Mouse (Mus musculus): Measurements from ENCODE around the gene Il5ra. TPM values are rescaled to one million over a fixed set of nuclear protein-coding genes. Genes with fewer than 3 reads are reported as not detected.

Gene Il5ra
- polyA plus RNA-seq, 1 experiment from 2014 or later, result not detected

DNA sequence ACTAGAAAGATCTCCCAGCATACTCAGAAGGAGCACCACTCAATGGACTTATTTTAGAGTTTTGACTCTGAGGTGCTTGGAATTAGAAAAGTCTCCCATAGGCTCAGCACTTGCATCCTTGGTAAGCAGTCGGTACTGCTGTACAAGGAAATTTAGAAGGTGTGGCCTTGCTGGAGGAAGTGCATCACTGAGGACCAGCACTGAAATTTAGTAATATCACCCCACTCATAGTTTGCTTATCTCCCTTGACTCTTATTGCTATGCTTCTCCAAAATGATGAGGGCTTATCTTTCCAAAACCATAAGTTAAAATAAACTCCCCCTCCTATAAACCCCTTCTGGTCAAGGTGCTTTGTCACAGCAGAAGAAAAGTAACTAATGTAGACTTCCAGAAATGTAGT lies 12.6 kb upstream of the Il5ra start:
- Histone ChIP-seq H3K36me3 (ENCODE audit: insufficient read depth, low read length) (no peaks in the 10 kb centered on the region), H3K27me3 (replicated peaks; ENCODE audit: insufficient read depth, low read length) (no peaks in the 10 kb centered on the region), H3K9me3 (ENCODE audit: low read length) (no peaks in the 10 kb centered on the region), H3K4me1 (ENCODE audit: insufficient read depth, low read depth, low read length) (no peaks in the 10 kb centered on the region), H3K9ac (replicated peaks; ENCODE audit: low read depth) (no peak overlapping the region), H3K27ac (ENCODE audit: low read length) (no peak overlapping the region), H3K4me2 (replicated peaks; ENCODE audit: low read depth, low read length) (no peak overlapping the region), H3K4me3 (ENCODE audit: low read depth, low read length) (no peak overlapping the region)
- TF ChIP-seq CTCF (IDR thresholded peaks at IDR 0.05), result no peak
- TF ChIP-seq EP300 (IDR thresholded peaks at IDR 0.05), result no peak
- ATAC-seq (no peak), DNase-seq (ENCODE audit: low spot score) (no peak)
- 52% methylated on average over 1 of the region's 1 CpGs for WGBS

DNA sequence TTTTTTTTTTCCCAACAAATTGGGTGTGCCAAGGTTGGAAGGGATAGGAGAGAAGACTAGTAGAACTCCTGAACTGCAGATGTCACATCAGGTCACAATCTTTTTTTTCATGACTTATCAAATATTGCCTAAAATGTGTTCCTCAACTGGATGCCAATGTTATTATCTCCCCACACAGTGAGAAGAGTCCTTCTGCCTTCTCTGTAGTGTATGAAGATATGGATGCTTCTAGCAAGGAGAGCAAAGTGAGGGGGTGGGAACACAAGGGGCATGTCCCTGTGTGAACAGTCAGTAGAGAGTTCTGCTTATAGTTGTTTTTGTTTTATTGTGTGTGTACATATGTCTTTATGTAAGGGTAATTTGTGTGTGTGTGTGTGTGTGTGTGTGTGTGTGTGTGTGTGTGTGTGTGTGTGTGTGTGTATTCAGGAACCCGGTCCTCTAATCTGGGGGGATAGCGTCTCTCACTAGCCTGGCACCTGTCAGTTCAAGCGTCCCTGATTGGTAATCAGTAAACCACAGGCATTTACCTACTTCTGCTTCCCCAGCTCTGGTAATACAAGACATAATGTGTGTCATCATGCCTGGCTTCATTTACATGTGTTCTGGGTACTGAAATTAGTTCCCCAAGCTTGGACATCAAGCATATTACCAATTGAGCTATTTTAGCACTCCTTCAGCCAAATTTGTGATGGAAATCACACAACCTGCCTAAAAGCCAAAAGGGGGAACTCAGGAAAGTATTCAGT lies 11.8 kb upstream of the Il5ra start:
- no peak overlapping the region for H3K4me3 ChIP-seq (ENCODE audit: low read depth, low read length)
- no peaks in the 10 kb centered on the region for H3K4me1 ChIP-seq (ENCODE audit: insufficient read depth, low read depth, low read length)
- no peak for DNase-seq (ENCODE audit: low spot score)
- H3K4me2 ChIP-seq (replicated peaks; ENCODE audit: low read depth, low read length), result no peak overlapping the region
- H3K27ac ChIP-seq (ENCODE audit: low read length), result no peak overlapping the region
- no peaks in the 10 kb centered on the region for H3K36me3 ChIP-seq (ENCODE audit: insufficient read depth, low read length)
- ATAC-seq, result no peak
- no peaks in the 10 kb centered on the region for H3K9me3 ChIP-seq (ENCODE audit: low read length)
- no peak overlapping the region for H3K9ac ChIP-seq (replicated peaks; ENCODE audit: low read depth)
- no peaks in the 10 kb centered on the region for H3K27me3 ChIP-seq (replicated peaks; ENCODE audit: insufficient read depth, low read length)
- no peak for TF ChIP-seq EP300 (IDR thresholded peaks at IDR 0.05)
- no peak for TF ChIP-seq CTCF (IDR thresholded peaks at IDR 0.05)
- WGBS, result 70% methylated on average over 3 of the region's 3 CpGs

DNA sequence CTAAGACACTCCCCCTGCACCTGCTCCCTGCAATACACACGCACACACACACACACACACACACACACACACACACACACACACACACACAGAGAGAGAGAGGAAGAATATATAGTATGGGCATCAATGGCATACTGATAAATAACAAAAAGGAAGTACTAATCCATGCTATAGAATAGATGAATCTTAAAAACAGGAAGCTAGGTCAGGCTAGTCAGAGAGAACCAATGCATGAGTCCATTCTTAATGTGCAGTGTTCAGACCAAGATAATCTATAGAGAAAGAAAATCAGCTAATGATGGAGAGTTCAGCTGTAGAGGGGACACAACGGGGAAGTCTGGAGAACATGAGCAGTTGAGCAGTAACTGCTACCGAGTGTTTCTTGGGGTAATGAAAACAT lies 9.5 kb upstream of the Il5ra start:
- H3K9me3 ChIP-seq (ENCODE audit: low read length), result no peaks in the 10 kb centered on the region
- no peaks in the 10 kb centered on the region for H3K36me3 ChIP-seq (ENCODE audit: insufficient read depth, low read length)
- no peak overlapping the region for H3K4me2 ChIP-seq (replicated peaks; ENCODE audit: low read depth, low read length)
- TF ChIP-seq EP300 (IDR thresholded peaks at IDR 0.05) (no peak), CTCF (IDR thresholded peaks at IDR 0.05) (no peak)
- H3K9ac ChIP-seq (replicated peaks; ENCODE audit: low read depth), result no peak overlapping the region
- no peak overlapping the region for H3K27ac ChIP-seq (ENCODE audit: low read length)
- DNase-seq (ENCODE audit: low spot score) (no peak), ATAC-seq (no peak)
- H3K4me1 ChIP-seq (ENCODE audit: insufficient read depth, low read depth, low read length), result no peaks in the 10 kb centered on the region
- no peaks in the 10 kb centered on the region for H3K27me3 ChIP-seq (replicated peaks; ENCODE audit: insufficient read depth, low read length)
- no peak overlapping the region for H3K4me3 ChIP-seq (ENCODE audit: low read depth, low read length)
- WGBS, result 73% methylated on average over 3 of the region's 3 CpGs

DNA sequence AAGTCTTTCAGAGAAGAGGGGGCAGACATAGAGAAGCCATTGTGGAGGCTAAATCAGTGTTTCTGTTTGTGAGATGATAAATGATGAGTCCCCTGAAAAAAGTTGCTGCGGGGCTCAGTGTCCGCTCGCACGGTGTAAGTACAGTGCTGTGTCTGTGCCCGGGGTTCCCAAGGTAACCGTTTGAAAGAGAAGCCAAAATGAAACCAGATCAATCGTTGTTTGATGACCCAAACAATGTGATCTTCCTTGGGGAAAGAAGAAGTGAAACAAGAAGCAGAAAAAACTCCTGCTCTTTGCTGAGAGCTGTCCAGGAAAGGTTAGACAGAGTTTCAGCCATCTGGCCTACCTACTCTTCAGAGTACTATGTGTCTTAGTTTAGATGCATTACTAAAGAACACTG lies 1.5 kb upstream of the Il5ra start:
- Histone ChIP-seq H3K9ac (replicated peaks; ENCODE audit: low read depth) (no peak overlapping the region), H3K9me3 (ENCODE audit: low read length) (no peaks in the 10 kb centered on the region), H3K27ac (ENCODE audit: low read length) (no peak overlapping the region), H3K36me3 (ENCODE audit: insufficient read depth, low read length) (no peaks in the 10 kb centered on the region), H3K4me1 (ENCODE audit: insufficient read depth, low read depth, low read length) (no peaks in the 10 kb centered on the region), H3K4me2 (replicated peaks; ENCODE audit: low read depth, low read length) (no peak overlapping the region), H3K27me3 (replicated peaks; ENCODE audit: insufficient read depth, low read length) (no peaks in the 10 kb centered on the region), H3K4me3 (ENCODE audit: low read depth, low read length) (no peak overlapping the region)
- 78% methylated on average over 7 of the region's 7 CpGs for WGBS
- DNase-seq (ENCODE audit: low spot score), result no peak
- ATAC-seq, result no peak
- TF ChIP-seq EP300 (IDR thresholded peaks at IDR 0.05) (no peak), CTCF (IDR thresholded peaks at IDR 0.05) (no peak)

DNA sequence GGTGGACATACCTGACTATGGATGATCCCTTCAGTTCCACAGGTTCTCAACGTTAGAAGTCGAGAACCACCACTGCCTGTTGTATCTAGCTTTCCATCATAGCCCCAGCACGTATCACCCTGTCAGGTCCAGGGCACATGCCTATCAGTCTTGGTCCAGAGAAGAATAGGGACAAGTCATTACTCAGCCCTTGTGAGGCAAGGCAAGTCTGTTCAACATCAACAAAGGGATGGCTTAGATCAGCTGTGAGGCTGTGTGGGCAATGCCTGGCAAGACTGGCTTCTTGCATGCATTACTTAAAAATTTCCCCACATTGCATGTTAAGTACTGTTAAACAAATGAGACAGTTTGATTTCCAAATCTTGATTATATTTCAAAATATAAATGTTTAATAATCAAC lies 1.0 kb downstream of the Il5ra start:
- Histone ChIP-seq H3K36me3 (ENCODE audit: insufficient read depth, low read length) (no peaks in the 10 kb centered on the region), H3K4me3 (ENCODE audit: low read depth, low read length) (no peak overlapping the region), H3K9ac (replicated peaks; ENCODE audit: low read depth) (no peak overlapping the region), H3K4me2 (replicated peaks; ENCODE audit: low read depth, low read length) (no peak overlapping the region), H3K27me3 (replicated peaks; ENCODE audit: insufficient read depth, low read length) (no peaks in the 10 kb centered on the region), H3K27ac (ENCODE audit: low read length) (no peak overlapping the region), H3K9me3 (ENCODE audit: low read length) (no peaks in the 10 kb centered on the region), H3K4me1 (ENCODE audit: insufficient read depth, low read depth, low read length) (no peaks in the 10 kb centered on the region)
- ATAC-seq, result no peak
- TF ChIP-seq EP300 (IDR thresholded peaks at IDR 0.05), result no peak
- TF ChIP-seq CTCF (IDR thresholded peaks at IDR 0.05), result no peak
- 66% methylated on average over 3 of the region's 3 CpGs for WGBS
- DNase-seq (ENCODE audit: low spot score), result no peak

DNA sequence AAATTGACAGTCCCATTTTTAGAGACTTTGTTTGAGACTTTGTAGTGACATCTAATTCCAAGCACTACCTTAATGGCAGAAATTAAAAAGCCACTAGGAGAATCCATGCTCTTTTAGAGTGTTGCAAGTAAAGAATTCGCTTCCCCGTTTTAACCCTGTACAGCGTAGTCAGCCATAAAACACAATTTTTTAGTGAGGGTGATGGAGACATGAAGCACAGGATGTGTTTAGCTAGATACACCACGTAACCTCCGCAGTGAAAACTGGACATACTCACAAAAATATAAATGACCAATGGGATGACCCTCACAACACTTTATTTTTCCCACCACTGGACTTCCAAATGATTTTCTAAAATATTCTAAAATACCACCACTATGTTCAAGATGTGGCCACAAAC lies 1.6 kb downstream of the Il5ra start:
- 93% methylated on average over 5 of the region's 5 CpGs for WGBS

More for the DNA sequence above, 1.6 kb downstream of the Il5ra start:
- Histone ChIP-seq H3K27ac (ENCODE audit: low read length) (no peak overlapping the region), H3K9me3 (ENCODE audit: low read length) (no peaks in the 10 kb centered on the region), H3K9ac (replicated peaks; ENCODE audit: low read depth) (no peak overlapping the region), H3K4me2 (replicated peaks; ENCODE audit: low read depth, low read length) (no peak overlapping the region), H3K36me3 (ENCODE audit: insufficient read depth, low read length) (no peaks in the 10 kb centered on the region), H3K4me1 (ENCODE audit: insufficient read depth, low read depth, low read length) (no peaks in the 10 kb centered on the region), H3K4me3 (ENCODE audit: low read depth, low read length) (no peak overlapping the region), H3K27me3 (replicated peaks; ENCODE audit: insufficient read depth, low read length) (no peaks in the 10 kb centered on the region)
- no peak for DNase-seq (ENCODE audit: low spot score)
- TF ChIP-seq EP300 (IDR thresholded peaks at IDR 0.05) (no peak), CTCF (IDR thresholded peaks at IDR 0.05) (no peak)
- ATAC-seq, result no peak
